Mouse (Mus musculus): ENCODE measurements around the gene Raver1.

Raver1 gene

GRCm38 (mm10) chr9:21091707-21092320 is at the start of gene Raver1, which contains the start of gene Gm38431:
TSS of gene Raver1 (minus strand) at chr9:21092008.
TSS of gene Gm38431 (minus strand) at chr9:21091997.
- DNase-seq (ENCODE audit: inconsistent ontology term): peak; percentile 99

DNA sequence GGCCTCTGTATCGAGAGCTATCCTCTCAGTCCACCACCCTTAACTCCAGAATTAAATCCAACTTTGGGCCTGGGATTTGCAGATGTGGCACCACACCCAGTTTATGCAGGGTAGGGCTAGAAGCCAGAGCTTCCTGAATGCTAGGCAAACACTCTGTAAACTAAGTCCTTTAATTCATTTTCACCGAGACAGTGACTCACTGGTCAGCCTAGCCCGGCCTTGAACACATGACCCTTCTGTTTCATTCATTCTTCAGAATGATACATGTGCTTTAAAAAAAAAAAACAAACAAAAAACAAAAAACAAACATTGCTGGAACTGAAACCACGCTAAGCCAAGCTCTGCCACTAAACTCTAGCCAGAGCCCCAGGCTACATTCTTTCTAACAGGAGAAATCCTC is 46.6 kb upstream of the Raver1 start:
- no peak for DNase-seq (ENCODE audit: inconsistent ontology term)

DNA sequence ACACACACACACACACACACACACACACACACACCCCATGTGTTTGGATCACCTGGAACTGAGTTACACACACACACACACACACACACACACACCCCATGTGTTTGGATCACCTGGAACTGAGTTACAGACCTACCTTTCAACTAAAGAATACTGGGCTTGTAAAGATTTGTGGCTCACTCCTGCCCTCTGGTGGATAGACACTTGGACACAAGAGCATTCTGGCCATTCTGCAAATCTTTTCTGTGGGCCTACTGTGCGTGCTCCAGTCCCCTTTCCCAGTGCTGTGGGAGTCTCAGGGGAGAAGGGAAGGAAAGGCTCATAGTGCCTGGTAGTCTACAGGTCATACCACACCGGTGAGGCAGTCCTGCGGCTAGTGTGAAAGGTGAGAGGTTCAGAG is 45.4 kb upstream of the Raver1 start:
- DNase-seq (ENCODE audit: inconsistent ontology term): peak; percentile 48

DNA sequence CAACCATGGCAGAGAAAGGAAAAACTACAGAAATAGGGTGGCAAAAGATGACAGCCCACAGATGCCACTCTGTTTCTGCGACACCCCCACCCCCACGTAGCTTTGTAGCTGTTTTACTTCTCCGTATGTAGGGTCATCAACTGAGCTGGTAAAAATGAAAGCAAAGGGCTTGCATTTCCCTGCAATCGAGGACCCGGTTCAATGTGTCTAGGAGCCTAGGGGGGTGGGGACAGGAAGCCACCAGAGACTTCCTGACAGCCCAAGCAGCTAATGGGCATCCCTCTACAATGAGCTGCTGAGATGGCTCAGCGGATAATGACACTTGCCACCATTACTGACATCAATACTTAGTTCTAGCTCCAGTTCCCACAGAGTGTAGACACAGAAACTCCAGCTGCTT is 44.6 kb upstream of the Raver1 start:
- DNase-seq (ENCODE audit: inconsistent ontology term): no peak

DNA sequence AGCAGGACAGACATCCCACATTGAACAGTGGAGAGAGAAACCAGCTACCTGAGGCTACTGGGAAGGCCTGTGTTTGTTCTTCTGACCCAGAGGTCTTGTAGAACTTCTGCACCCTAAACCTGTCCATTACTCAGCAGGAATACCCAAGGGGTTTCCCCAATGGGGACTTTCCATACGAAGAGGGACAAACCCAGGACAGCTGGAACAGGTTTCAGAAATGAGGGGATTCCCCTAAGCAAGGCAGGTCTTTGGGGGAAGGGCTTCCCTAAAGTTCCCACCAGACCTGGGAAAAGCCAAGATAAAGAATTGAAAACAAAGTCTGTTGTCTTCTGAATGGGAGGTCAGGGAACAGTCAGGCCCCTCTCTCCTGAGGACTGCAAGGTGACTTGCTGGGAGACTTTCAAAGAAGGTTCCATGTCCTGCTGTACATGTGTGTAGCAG is 44.2 kb upstream of the Raver1 start:
- DNase-seq (ENCODE audit: inconsistent ontology term): no peak

DNA sequence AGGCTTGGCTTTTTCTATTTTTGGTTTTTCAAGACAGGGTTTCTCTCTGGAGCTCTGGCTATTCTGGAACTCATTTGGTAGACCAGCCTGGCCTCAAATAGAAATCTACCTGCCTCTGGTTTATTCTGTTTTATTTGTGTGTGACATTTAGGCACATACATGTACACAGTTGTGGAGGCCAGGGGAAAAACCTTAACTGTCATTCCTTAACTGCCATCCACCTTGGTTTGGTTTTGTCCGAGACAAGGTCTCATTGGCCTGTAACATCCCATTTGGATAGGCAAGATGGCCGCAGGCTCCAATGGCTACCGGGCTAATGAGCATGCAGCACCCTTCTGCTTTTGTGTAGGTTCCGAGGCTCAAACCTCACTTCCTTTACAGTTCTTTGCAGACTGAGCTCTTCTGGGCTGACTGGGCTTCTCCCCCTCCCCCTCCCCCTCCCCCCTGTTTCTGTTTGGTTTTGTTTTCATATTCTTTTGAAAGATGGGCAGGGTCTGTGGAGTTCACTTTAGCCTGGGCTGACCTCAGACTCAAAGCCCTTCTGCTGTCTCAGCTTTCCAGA is 43.6 kb upstream of the Raver1 start:
- DNase-seq (ENCODE audit: inconsistent ontology term): no peak

- DNase-seq (ENCODE audit: inconsistent ontology term): peak; percentile 86
These were observed 43.0 kb upstream of the Raver1 start for GRCm38 (mm10) chr9:21134595-21135328.

GRCm38 (mm10) chr9:21133064-21133707 is 41.4 kb upstream of the Raver1 start:
- DNase-seq (ENCODE audit: inconsistent ontology term): no peak

GRCm38 (mm10) chr9:21132102-21132775 is 40.4 kb upstream of the Raver1 start:
- no peak for DNase-seq (ENCODE audit: inconsistent ontology term)

GRCm38 (mm10) chr9:21131059-21131956 is 39.5 kb upstream of the Raver1 start, which contains the start of gene Tyk2:
TSS of gene Tyk2 (minus strand) at chr9:21131243.
- DNase-seq (ENCODE audit: inconsistent ontology term): peak; percentile 96

- DNase-seq (ENCODE audit: inconsistent ontology term): no peak
These were observed 34.4 kb upstream of the Raver1 start for GRCm38 (mm10) chr9:21126259-21126627.

GRCm38 (mm10) chr9:21125502-21126258 is 33.9 kb upstream of the Raver1 start:
- no peak for DNase-seq (ENCODE audit: inconsistent ontology term)

DNA sequence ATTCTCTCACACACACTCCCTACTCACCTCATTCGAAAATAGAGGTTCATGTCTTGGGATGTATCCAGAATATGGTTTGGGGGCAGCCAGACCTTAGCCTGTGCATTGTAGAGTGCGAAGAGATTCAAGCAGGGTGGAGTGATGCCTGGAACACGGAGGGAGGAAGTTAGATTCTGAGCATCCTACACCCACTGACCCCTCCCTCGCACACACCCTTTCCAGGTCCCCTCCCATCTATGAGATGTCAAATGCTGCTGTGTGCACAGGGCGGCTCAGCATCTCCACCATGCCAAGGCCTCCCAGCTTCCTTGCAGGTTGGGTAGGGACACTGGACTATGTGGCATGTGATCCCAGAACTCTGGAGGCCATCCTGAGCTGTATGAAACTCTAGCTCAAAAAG is 33.0 kb upstream of the Raver1 start:
- DNase-seq (ENCODE audit: inconsistent ontology term): no peak

- DNase-seq (ENCODE audit: inconsistent ontology term): no peak
These were observed 29.7 kb upstream of the Raver1 start for GRCm38 (mm10) chr9:21121483-21121882.

- DNase-seq (ENCODE audit: inconsistent ontology term): no peak
These were observed 25.3 kb upstream of the Raver1 start for GRCm38 (mm10) chr9:21117073-21117472.

DNA sequence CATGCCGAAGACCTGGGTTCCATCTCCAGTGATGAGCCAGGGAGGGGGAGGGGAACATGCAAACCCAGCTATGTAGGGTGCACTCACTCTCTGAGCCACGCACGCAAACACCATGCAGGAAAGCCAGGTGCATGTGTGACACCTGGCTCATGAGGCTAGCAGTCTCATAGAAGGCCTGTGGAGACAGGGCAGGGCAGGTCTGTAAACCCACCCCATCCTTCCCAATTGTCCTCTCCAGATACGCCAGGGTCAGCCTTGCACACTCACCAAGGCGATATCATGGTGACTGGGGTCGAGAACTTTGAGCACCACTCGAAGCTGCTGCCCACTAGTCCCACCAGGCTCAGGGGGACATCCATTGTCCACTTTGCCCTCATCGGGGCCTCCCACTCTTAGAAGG is 23.3 kb upstream of the Raver1 start:
- DNase-seq (ENCODE audit: inconsistent ontology term): no peak

GRCm38 (mm10) chr9:21114190-21114589 is 22.4 kb upstream of the Raver1 start:
- DNase-seq (ENCODE audit: inconsistent ontology term): no peak

DNA sequence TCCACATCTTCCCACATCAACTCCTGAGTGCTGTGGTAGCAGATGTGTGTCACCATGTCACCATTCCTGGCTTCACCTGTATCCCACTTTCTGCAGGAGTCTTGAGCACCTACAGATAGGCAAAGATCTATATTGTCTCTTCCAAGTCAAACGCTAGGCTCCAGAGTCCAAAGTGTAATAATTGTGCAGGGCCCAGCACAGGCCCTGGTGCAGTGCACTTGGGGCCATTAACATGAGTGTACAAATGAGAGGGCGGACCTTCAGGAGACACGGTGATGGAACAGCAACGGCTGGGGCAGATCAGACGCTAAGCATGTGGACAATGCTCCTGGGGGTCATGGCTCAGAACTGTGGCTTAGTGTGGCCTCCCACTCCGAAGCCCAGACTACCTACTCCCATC is 21.9 kb upstream of the Raver1 start:
- DNase-seq (ENCODE audit: inconsistent ontology term): no peak

GRCm38 (mm10) chr9:21107607-21108237 is 15.9 kb upstream of the Raver1 start:
- DNase-seq (ENCODE audit: inconsistent ontology term): no peak

Data from Muller cell, postnatal 12 days (primary cell).